Mouse (Mus musculus) midbrain, embryonic 14.5 days (tissue): ENCODE results near the gene Lrrtm4. TPM values are rescaled to one million over a fixed set of nuclear protein-coding genes. Genes with fewer than 3 reads are reported as not detected.

Experiments used
- ATAC-seq: fragments of 200-750 bp; cut with Nextera tagmentation; 2 replicates; pipeline ENCODE4 v1.8.0; 2017; ENCODE audit warnings: moderate number of reproducible peaks, moderate library complexity; ENCODE audit not compliant: low FRiP score, low TSS enrichment
- DNase-seq: peaks from one replicate; pipeline ENCODE4 v3.0.0-alpha.2; 2015
- H3K27ac ChIP-seq: fragments of 300-500 bp; sonication (generic); replicated peaks from 2 replicates; pipeline ENCODE4 v1.5.1; 2014; ENCODE audit warnings: mild to moderate bottlenecking, low read depth, low read length, moderate library complexity
- H3K27me3 ChIP-seq: fragments of 300-500 bp; sonication (generic); 2 replicates; pipeline ENCODE4 v1.6.1; 2014; ENCODE audit warnings: low read length, control low read depth, mixed read lengths; ENCODE audit not compliant: control insufficient read depth, insufficient read depth
- H3K36me3 ChIP-seq: fragments of 300-500 bp; sonication (generic); 2 replicates; pipeline ENCODE4 v1.6.1; 2014; ENCODE audit warnings: low read length, control low read depth; ENCODE audit not compliant: control insufficient read depth, insufficient read depth
- H3K4me1 ChIP-seq: fragments of 300-500 bp; sonication (generic); 2 replicates; pipeline ENCODE4 v1.6.1; 2014; ENCODE audit warnings: mild to moderate bottlenecking, antibody characterized with exemption, low read length, control low read depth; ENCODE audit not compliant: control insufficient read depth, insufficient read depth
- H3K4me2 ChIP-seq: fragments of 300-500 bp; sonication (generic); 2 replicates; pipeline ENCODE4 v1.6.1; 2014; ENCODE audit warnings: mild to moderate bottlenecking, low read length, moderate library complexity
- H3K4me3 ChIP-seq: fragments of 300-500 bp; sonication (generic); replicated peaks from 2 replicates; pipeline ENCODE4 v1.5.1; 2014; ENCODE audit warnings: low read depth, low read length
- H3K9ac ChIP-seq: fragments of 300-500 bp; sonication (generic); replicated peaks from 2 replicates; pipeline ENCODE4 v1.6.1; 2014; ENCODE audit warnings: mild to moderate bottlenecking, low read length, moderate library complexity
- H3K9me3 ChIP-seq: fragments of 300-500 bp; sonication (generic); 2 replicates; pipeline ENCODE4 v1.6.1; 2016; ENCODE audit warnings: low read length, control low read depth, mixed read lengths; ENCODE audit not compliant: control insufficient read depth
- WGBS: fragments of 180-500 bp; shearing (Covaris S2); extraction: QIAGEN DNeasy Blood & Tissue Kit; methylation state at CpG from one replicate; pipeline ENCODE4 v1.1.7; 2014; 5-methylcytosine and 5-hydroxymethylcytosine counted together
- polyA plus RNA-seq: library from polyadenylated mRNA; unstranded; fragments of >200 nt; fragmentation: Nextera tagmentation; extraction: Ambion mirVana; gene quantifications from 2 replicates; pipeline ENCODE4 v1.2.1, GENCODE M21; 2014

Gene Lrrtm4
- polyA plus RNA-seq, 1 experiment from 2014 or later, result 16.5 TPM

DNA sequence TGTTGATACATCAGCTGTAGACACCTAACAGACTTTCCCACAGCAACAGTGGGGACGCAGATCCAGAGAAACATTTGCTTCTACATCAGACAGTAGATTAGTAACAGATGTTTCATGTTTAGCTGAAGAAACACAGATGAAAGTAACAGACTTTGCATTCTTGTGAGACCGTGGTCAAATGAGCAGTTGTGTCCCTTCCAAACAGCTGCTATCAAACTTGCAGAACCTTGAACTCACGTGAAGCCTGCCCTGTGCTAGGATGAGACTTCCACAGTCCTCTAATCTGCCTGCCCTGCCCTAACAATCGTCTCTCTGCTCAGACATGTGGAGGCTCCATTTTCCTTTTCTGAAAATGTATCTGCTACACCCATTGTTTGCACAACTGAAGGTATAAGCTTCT, 245.3 kb downstream of the Lrrtm4 start:
- no peaks in the 10 kb centered on the region for H3K4me1 ChIP-seq
- no peak overlapping the region for H3K9ac ChIP-seq
- ATAC-seq (no peak), DNase-seq (no peak)
- 83% methylated on average over 4 of the region's 4 CpGs for WGBS
- H3K4me3 ChIP-seq, result no peak overlapping the region
- no peaks in the 10 kb centered on the region for H3K36me3 ChIP-seq
- H3K27ac ChIP-seq, result no peak overlapping the region
- H3K4me2 ChIP-seq, result no peak overlapping the region
- no peaks in the 10 kb centered on the region for H3K9me3 ChIP-seq
- H3K27me3 ChIP-seq, result no peaks in the 10 kb centered on the region

- no peak for ATAC-seq
- no peak overlapping the region for H3K4me2 ChIP-seq
- no peaks in the 10 kb centered on the region for H3K4me1 ChIP-seq
- no peaks in the 10 kb centered on the region for H3K27me3 ChIP-seq
- no peak overlapping the region for H3K9ac ChIP-seq
- H3K9me3 ChIP-seq, result no peaks in the 10 kb centered on the region
- no peak overlapping the region for H3K4me3 ChIP-seq
- H3K36me3 ChIP-seq, result no peaks in the 10 kb centered on the region
- no peak for DNase-seq
- H3K27ac ChIP-seq, result no peak overlapping the region
These were observed 245.9 kb downstream of the Lrrtm4 start for GRCm38 (mm10) chr6:80264584-80264983.

DNA sequence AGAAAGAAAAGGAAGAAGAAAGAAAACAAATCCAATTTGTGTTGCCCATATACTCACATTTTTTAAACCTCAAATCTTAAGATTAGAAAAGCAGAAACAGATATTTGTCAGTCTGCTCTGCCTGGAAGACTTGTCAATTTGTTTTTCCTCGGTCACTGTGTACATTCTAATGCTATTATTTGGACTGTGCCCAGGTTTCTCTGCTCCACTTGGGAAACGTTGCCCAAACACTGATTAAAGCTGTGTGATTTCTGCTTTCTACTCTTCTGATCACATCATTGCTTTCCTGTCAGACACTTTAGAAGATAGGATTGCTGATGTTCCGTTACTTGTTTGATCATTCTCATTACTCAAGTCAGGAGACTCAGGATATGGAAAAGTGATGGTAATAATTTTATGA, 247.1 kb downstream of the Lrrtm4 start:
- Histone ChIP-seq H3K9me3 (no peaks in the 10 kb centered on the region), H3K4me3 (no peak overlapping the region), H3K9ac (no peak overlapping the region), H3K27ac (no peak overlapping the region), H3K4me1 (no peaks in the 10 kb centered on the region), H3K4me2 (no peak overlapping the region), H3K27me3 (no peaks in the 10 kb centered on the region), H3K36me3 (no peaks in the 10 kb centered on the region)
- ATAC-seq, result no peak
- DNase-seq, result no peak
- WGBS, result 59% methylated on average over 3 of the region's 3 CpGs

DNA sequence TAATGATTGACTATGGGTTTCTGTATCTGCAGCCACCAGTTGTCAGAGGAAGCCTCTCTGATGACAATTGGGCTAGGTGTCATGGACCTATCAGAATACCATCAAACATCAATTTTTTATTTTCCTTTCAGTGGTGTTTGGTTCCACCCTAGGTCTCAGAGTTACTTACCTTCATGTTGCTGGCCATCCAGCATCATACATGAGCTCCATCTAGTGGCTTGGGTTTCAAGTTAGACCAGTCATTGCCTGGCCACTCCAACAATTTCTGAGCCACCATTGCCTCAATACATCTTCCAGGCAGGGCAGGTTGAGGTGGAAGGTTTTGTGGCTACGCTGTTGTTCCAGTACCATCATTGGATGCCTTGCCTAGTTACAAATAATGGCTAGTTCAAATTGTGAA, 268.3 kb downstream of the Lrrtm4 start:
- no peak for ATAC-seq
- no peaks in the 10 kb centered on the region for H3K9me3 ChIP-seq
- no peaks in the 10 kb centered on the region for H3K27me3 ChIP-seq
- no peak overlapping the region for H3K9ac ChIP-seq
- H3K4me2 ChIP-seq, result no peak overlapping the region
- H3K27ac ChIP-seq, result no peak overlapping the region
- no peak overlapping the region for H3K4me3 ChIP-seq
- no peak for DNase-seq
- WGBS, result 94% methylated on average over 1 of the region's 1 CpGs
- no peaks in the 10 kb centered on the region for H3K36me3 ChIP-seq
- H3K4me1 ChIP-seq, result no peaks in the 10 kb centered on the region

DNA sequence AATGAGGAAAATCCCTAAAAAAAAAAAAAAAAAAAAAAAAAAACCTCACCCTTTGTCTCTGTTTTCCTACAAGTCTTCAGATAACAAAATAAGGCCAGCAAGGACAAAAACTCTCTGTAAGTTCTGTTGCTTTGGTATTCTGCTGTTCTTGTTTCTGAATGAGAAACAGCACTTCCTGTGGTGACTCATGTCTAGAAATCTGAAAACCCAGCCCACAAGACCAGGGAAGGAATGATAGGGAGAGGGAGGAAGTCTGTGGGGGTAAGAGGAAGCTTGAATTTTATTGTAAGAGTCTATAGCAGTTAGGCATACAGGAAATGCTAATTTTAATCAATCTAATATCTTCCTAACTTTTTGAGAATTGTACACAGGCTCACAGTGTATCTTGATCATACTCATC, 283.2 kb downstream of the Lrrtm4 start:
- Histone ChIP-seq H3K4me2 (no peak overlapping the region), H3K9me3 (no peaks in the 10 kb centered on the region), H3K27ac (no peak overlapping the region), H3K9ac (no peak overlapping the region), H3K36me3 (no peaks in the 10 kb centered on the region), H3K4me1 (no peaks in the 10 kb centered on the region), H3K27me3 (no peaks in the 10 kb centered on the region), H3K4me3 (no peak overlapping the region)
- DNase-seq, result no peak
- ATAC-seq, result no peak

- DNase-seq (no peak), ATAC-seq (no peak)
- no peak overlapping the region for H3K4me2 ChIP-seq
- no peak overlapping the region for H3K27ac ChIP-seq
- no peak overlapping the region for H3K4me3 ChIP-seq
- no peaks in the 10 kb centered on the region for H3K36me3 ChIP-seq
- no peaks in the 10 kb centered on the region for H3K9me3 ChIP-seq
- no peaks in the 10 kb centered on the region for H3K4me1 ChIP-seq
- WGBS, result 98% methylated on average over 1 of the region's 1 CpGs
- H3K27me3 ChIP-seq, result no peaks in the 10 kb centered on the region
- H3K9ac ChIP-seq, result no peak overlapping the region
These were observed 284.9 kb downstream of the Lrrtm4 start for GRCm38 (mm10) chr6:80303568-80303967.

GRCm38 (mm10) chr6:80328391-80328790, 309.7 kb downstream of the Lrrtm4 start:
- no peaks in the 10 kb centered on the region for H3K27me3 ChIP-seq
- no peaks in the 10 kb centered on the region for H3K9me3 ChIP-seq
- no peak for DNase-seq
- H3K4me1 ChIP-seq, result no peaks in the 10 kb centered on the region
- H3K9ac ChIP-seq, result no peak overlapping the region
- WGBS, result 96% methylated on average over 3 of the region's 3 CpGs
- ATAC-seq, result no peak
- no peaks in the 10 kb centered on the region for H3K36me3 ChIP-seq
- no peak overlapping the region for H3K4me3 ChIP-seq
- no peak overlapping the region for H3K27ac ChIP-seq
- H3K4me2 ChIP-seq, result no peak overlapping the region

- Histone ChIP-seq H3K4me2 (no peak overlapping the region), H3K27ac (no peak overlapping the region), H3K27me3 (no peaks in the 10 kb centered on the region), H3K9ac (no peak overlapping the region), H3K4me3 (no peak overlapping the region), H3K36me3 (no peaks in the 10 kb centered on the region), H3K9me3 (no peaks in the 10 kb centered on the region), H3K4me1 (no peaks in the 10 kb centered on the region)
- WGBS, result 89% methylated on average over 3 of the region's 3 CpGs
- DNase-seq, result no peak
- no peak for ATAC-seq
These were observed 313.1 kb downstream of the Lrrtm4 start for GRCm38 (mm10) chr6:80331751-80332150.

DNA sequence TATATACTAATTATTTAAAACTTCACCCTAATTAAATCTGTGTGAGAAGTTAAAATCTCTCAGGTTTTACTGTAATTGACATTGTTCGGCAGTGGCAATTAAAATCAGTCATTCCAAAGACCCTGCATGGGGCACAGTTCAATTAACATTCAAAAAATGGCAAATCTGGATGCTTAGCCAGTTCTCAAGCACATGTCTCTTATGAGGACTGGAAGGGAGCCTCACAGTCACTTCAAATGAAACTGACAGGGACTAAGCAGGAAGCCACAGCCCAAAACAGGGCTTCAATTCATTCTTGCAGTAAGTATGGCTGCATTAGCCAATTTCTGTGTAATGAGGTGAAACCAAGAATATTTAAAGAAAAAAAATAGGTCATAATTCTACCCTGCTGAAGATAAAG, 333.6 kb downstream of the Lrrtm4 start:
- no peaks in the 10 kb centered on the region for H3K9me3 ChIP-seq
- H3K4me2 ChIP-seq, result no peak overlapping the region
- H3K36me3 ChIP-seq, result no peaks in the 10 kb centered on the region
- no peak overlapping the region for H3K4me3 ChIP-seq
- DNase-seq (no peak), ATAC-seq (no peak)
- H3K4me1 ChIP-seq, result no peaks in the 10 kb centered on the region
- no peak overlapping the region for H3K9ac ChIP-seq
- WGBS, result 82% methylated on average over 1 of the region's 1 CpGs
- H3K27ac ChIP-seq, result no peak overlapping the region
- H3K27me3 ChIP-seq, result no peaks in the 10 kb centered on the region
